Mouse (Mus musculus): ENCODE results near the gene Ikzf3.

GRCm38 (mm10) chr11:98473916-98474479, 71.8 kb downstream of the Ikzf3 start:
- no peak for TF ChIP-seq CTCF (IDR thresholded peaks at IDR 0.05; ENCODE audit: control insufficient read depth, insufficient read depth, insufficient replicate concordance, low read depth, low read length)
- no peak for TF ChIP-seq POLR2A (IDR thresholded peaks at IDR 0.05; ENCODE audit: control insufficient read depth, low read depth, low read length)

All from testis, adult 2 months (tissue).